Mouse (Mus musculus) ovary, postnatal 10 days (tissue): ENCODE data around the gene Topaz1.

ENCODE experiments used
- DNase-seq: peaks from one replicate; pipeline ENCODE4 v3.0.0; 2022; ENCODE audit warnings: low spot score

Topaz1 gene

GRCm38 (mm10) chr9:122747060-122747459, at the start of gene Topaz1:
Gene Topaz1 (plus strand): TSS chr9:122747346.
- DNase-seq, result no peak

DNA sequence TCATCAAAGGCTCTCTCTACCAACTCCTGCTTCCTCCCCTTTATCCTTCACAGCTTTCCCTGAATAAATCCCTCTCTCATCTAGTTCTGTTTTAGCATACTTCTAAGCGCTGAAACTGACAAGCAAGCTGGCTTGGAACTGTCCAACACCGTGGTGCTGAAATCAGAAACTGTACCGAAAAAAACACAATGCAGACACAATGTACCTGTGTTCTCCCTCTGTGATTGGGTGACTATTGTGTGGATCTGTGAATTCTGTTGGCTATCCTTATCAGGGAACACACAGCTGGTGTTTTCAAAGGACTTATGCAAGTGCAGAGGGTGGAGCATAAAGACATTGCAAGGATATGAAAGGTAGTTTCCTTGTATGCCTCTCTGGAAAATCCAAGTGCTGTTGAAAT, 45.3 kb upstream of the Topaz1 start:
- DNase-seq, result peak; percentile 17

GRCm38 (mm10) chr9:122713836-122714235, 33.3 kb upstream of the Topaz1 start:
- no peak for DNase-seq

DNA sequence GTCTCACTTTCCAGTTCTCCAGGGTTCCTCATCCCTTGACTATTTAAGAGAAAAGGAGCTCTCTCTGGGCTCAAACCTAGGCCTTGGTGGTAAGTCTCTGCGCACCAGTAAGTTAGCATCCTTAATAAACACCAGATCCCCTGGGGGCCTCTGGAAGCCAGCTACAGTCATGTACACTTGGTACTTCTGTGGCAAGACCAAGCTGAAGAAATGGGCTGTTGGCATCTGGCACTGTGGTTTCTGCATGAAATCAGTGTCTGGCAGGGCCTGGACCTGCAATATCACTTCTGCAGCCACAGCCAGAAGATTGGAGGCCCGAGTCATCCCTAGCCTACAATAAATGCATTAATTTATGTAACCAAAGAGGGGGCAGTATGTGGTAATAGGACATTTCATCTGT, 32.1 kb upstream of the Topaz1 start:
- no peak for DNase-seq

DNA sequence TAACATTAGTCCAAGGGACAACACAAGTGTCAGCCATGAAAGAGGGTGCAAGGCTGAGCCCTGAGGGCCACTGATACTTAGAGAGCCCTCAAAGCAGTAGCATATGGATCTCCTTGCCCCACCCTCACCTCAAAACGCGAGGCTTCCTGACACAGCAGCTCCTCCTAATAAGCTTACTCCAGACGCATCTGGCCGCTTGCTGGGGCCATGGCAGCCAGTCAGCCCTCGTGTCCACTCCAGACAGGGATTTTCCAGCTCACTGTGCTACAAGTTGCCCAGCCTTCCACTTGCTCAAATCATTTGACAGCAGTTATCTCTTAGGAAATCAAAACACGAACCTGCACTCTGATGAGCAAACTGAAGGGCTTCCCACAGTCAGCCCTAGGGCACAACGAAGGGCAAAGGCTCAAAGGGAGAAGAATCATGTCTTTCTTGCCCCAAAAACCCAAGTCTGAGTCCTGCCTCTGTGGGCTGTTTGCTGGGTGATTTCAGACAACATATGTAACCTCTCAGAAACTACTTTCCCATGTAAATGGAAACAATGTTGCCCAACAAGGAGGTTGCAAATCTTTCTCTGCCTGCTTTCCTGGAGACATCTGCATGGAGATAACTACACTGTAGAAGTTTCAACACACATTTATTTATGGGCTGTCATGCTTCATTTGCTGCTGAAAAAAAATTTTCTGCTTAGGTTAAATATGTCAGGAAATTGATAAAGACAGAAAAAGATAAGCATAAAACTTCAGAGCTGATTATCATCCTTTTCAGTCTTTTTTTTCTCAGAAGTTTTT, 30.8 kb upstream of the Topaz1 start:
- no peak for DNase-seq

GRCm38 (mm10) chr9:122722296-122722695, 24.9 kb upstream of the Topaz1 start:
- no peak for DNase-seq

GRCm38 (mm10) chr9:122725046-122725765, 21.9 kb upstream of the Topaz1 start:
- no peak for DNase-seq

- no peak for DNase-seq
Observed at GRCm38 (mm10) chr9:122729500-122729899, 17.6 kb upstream of the Topaz1 start.

- DNase-seq, result no peak
Observed at GRCm38 (mm10) chr9:122732126-122732810, 14.9 kb upstream of the Topaz1 start.

DNA sequence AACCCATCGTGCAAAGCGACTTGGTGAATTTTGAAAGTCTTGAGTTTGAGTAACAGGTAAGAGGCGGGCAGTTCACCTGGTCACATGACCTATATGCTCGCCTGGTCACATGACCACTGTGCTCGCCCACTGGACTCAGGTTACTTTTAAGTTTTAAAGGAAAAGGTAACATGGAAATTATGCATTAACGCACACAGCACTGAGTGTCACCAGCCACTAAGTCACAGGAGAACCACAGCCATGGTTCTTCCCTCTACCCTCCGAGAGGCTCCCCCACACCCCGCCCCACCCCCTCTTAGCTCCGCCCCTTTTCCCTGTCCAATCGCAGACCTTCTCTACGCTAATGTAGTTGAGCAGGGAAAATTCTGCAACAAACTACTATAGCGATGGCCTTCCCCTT, 13.9 kb upstream of the Topaz1 start:
- no peak for DNase-seq

DNA sequence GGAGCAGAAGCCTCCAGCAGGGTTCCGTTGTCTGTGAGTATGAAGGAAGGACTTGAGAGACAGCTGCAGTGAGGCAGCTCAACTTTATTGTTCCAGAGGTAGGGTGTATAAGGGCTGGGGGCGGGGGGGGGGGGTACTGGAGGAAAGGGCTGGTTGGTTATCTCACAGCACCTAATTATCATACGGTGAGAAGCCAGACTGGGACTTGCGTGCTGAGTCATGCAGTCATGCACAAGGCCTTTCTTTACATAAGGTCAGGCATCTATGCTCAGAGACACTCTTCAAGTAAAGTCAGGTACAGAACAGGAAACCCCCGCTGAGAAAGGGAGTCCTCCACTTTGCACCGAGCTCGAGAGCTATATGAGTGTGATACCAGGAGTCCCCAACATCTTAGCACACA, 12.2 kb upstream of the Topaz1 start:
- DNase-seq, result no peak

- no peak for DNase-seq
Observed at GRCm38 (mm10) chr9:122736001-122736400, 11.1 kb upstream of the Topaz1 start.

GRCm38 (mm10) chr9:122736742-122737141, 10.4 kb upstream of the Topaz1 start:
- DNase-seq, result no peak

- DNase-seq, result no peak
Observed at GRCm38 (mm10) chr9:122745879-122746278, 1.3 kb upstream of the Topaz1 start.

GRCm38 (mm10) chr9:122757614-122758013, 10.5 kb downstream of the Topaz1 start:
- no peak for DNase-seq

GRCm38 (mm10) chr9:122760111-122760510, 13.0 kb downstream of the Topaz1 start:
- DNase-seq, result no peak

- no peak for DNase-seq
Observed at GRCm38 (mm10) chr9:122785231-122785630, 38.1 kb downstream of the Topaz1 start.

- DNase-seq, result no peak
Observed at GRCm38 (mm10) chr9:122786534-122786933, 39.4 kb downstream of the Topaz1 start.

GRCm38 (mm10) chr9:122805053-122805844, 58.1 kb downstream of the Topaz1 start, which contains the start of gene Tcaim:
Gene Tcaim (plus strand): TSS chr9:122805539.
- DNase-seq, result peak; percentile 85

DNA sequence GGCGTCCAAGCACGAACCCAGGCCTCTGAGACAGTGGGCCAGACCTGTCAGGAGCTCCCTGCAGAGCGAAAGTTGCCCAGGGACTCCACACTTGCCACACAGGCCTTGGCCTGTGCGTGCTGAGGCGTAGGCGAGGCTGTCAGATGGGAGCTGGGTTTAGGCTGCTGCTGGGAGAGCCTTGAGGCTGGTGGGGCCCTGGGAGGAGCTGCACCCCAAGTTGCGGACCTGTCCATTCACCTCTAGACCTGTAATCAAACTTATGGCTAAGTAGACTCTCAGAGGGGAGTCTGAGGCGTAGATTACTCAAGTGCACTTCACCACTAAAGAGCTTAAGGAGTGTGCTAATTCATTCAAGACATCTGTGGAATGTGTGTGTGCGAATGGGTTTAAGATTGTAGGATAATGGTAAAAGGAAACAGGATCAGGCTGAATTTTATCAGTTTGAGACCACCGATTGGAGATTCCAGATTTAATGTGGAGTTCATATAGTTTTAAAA, 58.7 kb downstream of the Topaz1 start:
- no peak for DNase-seq

DNA sequence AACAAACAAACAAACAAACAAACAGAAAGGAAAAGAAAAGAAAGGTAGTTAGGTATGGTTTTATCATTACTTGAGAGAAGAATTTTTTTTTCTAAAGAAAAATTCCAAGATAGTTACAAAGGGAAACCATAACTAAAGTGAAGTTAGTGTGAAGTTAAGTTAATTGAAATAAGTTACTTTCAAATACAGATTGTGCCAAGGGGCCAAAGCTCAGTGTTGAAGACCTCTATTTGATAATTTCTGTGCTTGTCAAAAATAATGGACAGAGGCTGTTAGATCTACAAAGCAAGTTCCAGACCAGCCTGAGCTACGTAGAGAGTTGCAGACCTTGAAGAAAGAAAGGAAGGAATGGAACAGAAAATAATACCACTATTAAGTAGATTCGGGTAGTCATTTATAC, 60.0 kb downstream of the Topaz1 start:
- no peak for DNase-seq

DNA sequence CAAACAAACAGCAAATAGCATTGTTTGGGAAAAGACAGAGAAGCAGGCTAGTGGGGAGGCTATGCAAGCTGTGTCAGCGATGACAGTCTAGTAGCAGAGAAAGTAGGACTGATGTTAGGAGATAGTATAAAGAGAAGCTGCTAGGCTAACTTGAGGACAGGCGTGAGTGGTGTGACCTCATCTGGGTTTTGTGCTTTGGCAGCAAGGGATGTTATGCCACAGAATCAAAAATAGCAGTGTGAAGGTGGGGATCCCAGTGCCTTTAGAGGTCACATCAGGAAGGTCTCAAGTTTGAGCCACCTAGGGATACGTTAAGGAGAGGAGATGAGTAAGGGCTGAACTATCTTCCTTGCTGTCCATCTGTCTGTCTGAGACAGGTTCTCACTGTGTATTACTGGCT, 63.1 kb downstream of the Topaz1 start:
- no peak for DNase-seq
